Mouse (Mus musculus) hindbrain, postnatal 0 days (tissue): ENCODE results near the gene Nxpe4. TPM values are rescaled to one million over a fixed set of nuclear protein-coding genes. Genes with fewer than 3 reads are reported as not detected.

ENCODE experiments used
- ATAC-seq: fragments of 200-750 bp; cut with Nextera tagmentation; 2 replicates; pipeline ENCODE4 v1.8.0; 2017; ENCODE audit warnings: mild to moderate bottlenecking, moderate TSS enrichment, moderate library complexity
- DNase-seq: peaks from one replicate; pipeline ENCODE4 v3.0.0-alpha.2; 2015; ENCODE audit warnings: low spot score
- H3K27ac ChIP-seq: fragments of 300-500 bp; sonication (generic); 2 replicates; pipeline ENCODE4 v1.5.1; 2014; ENCODE audit warnings: mild to moderate bottlenecking
- H3K27me3 ChIP-seq: fragments of 300-500 bp; sonication (generic); 2 replicates; pipeline ENCODE4 v1.6.1; 2014; ENCODE audit warnings: low read length, mixed read lengths; ENCODE audit not compliant: insufficient read depth
- H3K36me3 ChIP-seq: fragments of 300-500 bp; sonication (generic); 2 replicates; pipeline ENCODE4 v1.6.1; 2014; ENCODE audit warnings: low read length, mixed read lengths; ENCODE audit not compliant: insufficient read depth
- H3K4me1 ChIP-seq: fragments of 300-500 bp; sonication (generic); 2 replicates; pipeline ENCODE4 v1.6.1; 2014; ENCODE audit warnings: antibody characterized with exemption, low read length, mixed read lengths; ENCODE audit not compliant: insufficient read depth
- H3K4me2 ChIP-seq: fragments of 300-500 bp; sonication (generic); 2 replicates; pipeline ENCODE4 v1.6.1; 2014; ENCODE audit warnings: low read depth, mild to moderate bottlenecking, low read length, moderate library complexity, mixed read lengths
- H3K4me3 ChIP-seq: fragments of 300-500 bp; sonication (generic); 2 replicates; pipeline ENCODE4 v1.5.1; 2014; ENCODE audit warnings: low read length
- H3K9ac ChIP-seq: fragments of 300-500 bp; sonication (generic); replicated peaks from 2 replicates; pipeline ENCODE4 v1.6.1; 2014; ENCODE audit warnings: mild to moderate bottlenecking, low read length, moderate library complexity, mixed read lengths
- H3K9me3 ChIP-seq: fragments of 300-500 bp; sonication (generic); 2 replicates; pipeline ENCODE4 v1.6.1; 2016; ENCODE audit warnings: low read length, mixed read lengths
- CTCF ChIP-seq: IDR thresholded peaks from 2 replicates; pipeline ENCODE4 v1.5.1; 2016; ENCODE audit warnings: antibody characterized with exemption, control low read depth, low read depth
- WGBS: fragments of 180-500 bp; shearing (Covaris S2); extraction: QIAGEN DNeasy Blood & Tissue Kit; methylation state at CpG from one replicate; pipeline ENCODE4 v1.1.7; 2014; 5-methylcytosine and 5-hydroxymethylcytosine counted together
- polyA plus RNA-seq: library from polyadenylated mRNA; unstranded; fragments of >200 nt; fragmentation: Nextera tagmentation; extraction: Ambion mirVana; gene quantifications from 2 replicates; pipeline ENCODE4 v1.2.1, GENCODE M21; 2015
- total RNA-seq: library from RNA; depleted of rRNA; stranded (reverse); fragments of >200 nt; gene quantifications from 2 replicates; pipeline ENCODE4 v1.2.3, GENCODE M21; 2014

Gene Nxpe4
- total and polyA plus RNA-seq, 2 experiments from 2014 or later, result 10.8 to 17.1 TPM

GRCm38 (mm10) chr9:48257001-48257400 is 95.2 kb downstream of the Nxpe4 start:
- TF ChIP-seq CTCF, result no peak
- Histone ChIP-seq H3K9ac (no peak overlapping the region), H3K9me3 (no peaks in the 10 kb centered on the region), H3K4me1 (no peaks in the 10 kb centered on the region), H3K4me3 (no peak overlapping the region), H3K36me3 (no peaks in the 10 kb centered on the region), H3K27me3 (no peaks in the 10 kb centered on the region), H3K27ac (no peak overlapping the region), H3K4me2 (no peak overlapping the region)
- ATAC-seq (no peak), DNase-seq (no peak)
- 36% methylated on average over 9 of the region's 9 CpGs for WGBS

GRCm38 (mm10) chr9:48257741-48258423 is 96.1 kb downstream of the Nxpe4 start:
- ATAC-seq (no peak), DNase-seq (peak; percentile 92)
- Histone ChIP-seq H3K9me3 (no peaks in the 10 kb centered on the region), H3K4me2 (no peak overlapping the region), H3K4me1 (no peaks in the 10 kb centered on the region), H3K36me3 (no peaks in the 10 kb centered on the region), H3K4me3 (no peak overlapping the region), H3K27ac (no peak overlapping the region), H3K27me3 (no peaks in the 10 kb centered on the region), H3K9ac (no peak overlapping the region)
- 35% methylated on average over 12 of the region's 12 CpGs for WGBS
- TF ChIP-seq CTCF, result peak; percentile 86

GRCm38 (mm10) chr9:48264616-48265015 is 102.8 kb downstream of the Nxpe4 start:
- no peak for DNase-seq
- Histone ChIP-seq H3K4me2 (no peak overlapping the region), H3K4me1 (no peaks in the 10 kb centered on the region), H3K36me3 (no peaks in the 10 kb centered on the region), H3K9ac (no peak overlapping the region), H3K27me3 (no peaks in the 10 kb centered on the region), H3K9me3 (no peaks in the 10 kb centered on the region), H3K27ac (no peak overlapping the region), H3K4me3 (no peak overlapping the region)
- ATAC-seq, result no peak
- WGBS, result 84% methylated on average over 6 of the region's 6 CpGs
- no peak for TF ChIP-seq CTCF

- DNase-seq (no peak), ATAC-seq (no peak)
- Histone ChIP-seq H3K4me3 (no peak overlapping the region), H3K27me3 (no peaks in the 10 kb centered on the region), H3K36me3 (no peaks in the 10 kb centered on the region), H3K4me1 (no peaks in the 10 kb centered on the region), H3K9me3 (no peaks in the 10 kb centered on the region), H3K9ac (no peak overlapping the region), H3K27ac (no peak overlapping the region), H3K4me2 (no peak overlapping the region)
- no peak for TF ChIP-seq CTCF
- WGBS, result 69% methylated on average over 4 of the region's 4 CpGs
Observed at GRCm38 (mm10) chr9:48265491-48265890, 103.7 kb downstream of the Nxpe4 start.

GRCm38 (mm10) chr9:48266286-48267027 is 104.6 kb downstream of the Nxpe4 start:
- WGBS, result 12% methylated on average over 21 of the region's 21 CpGs
- peak; percentile 94 for ATAC-seq
- TF ChIP-seq CTCF, result peak; percentile 91

GRCm38 (mm10) chr9:48267028-48267441 is 105.2 kb downstream of the Nxpe4 start:
- DNase-seq, result peak; percentile 56
- Histone ChIP-seq H3K4me1 (no peaks in the 10 kb centered on the region), H3K27me3 (no peaks in the 10 kb centered on the region), H3K4me3 (peak overlapping the region; percentile 44), H3K4me2 (peak overlapping the region; percentile 92), H3K9me3 (no peaks in the 10 kb centered on the region), H3K27ac (no peak overlapping the region), H3K36me3 (no peaks in the 10 kb centered on the region), H3K9ac (peak overlapping the region; percentile 40)
- ATAC-seq, result peak; percentile 90
- no peak for TF ChIP-seq CTCF
- under 1% methylated on average over 16 of the region's 16 CpGs for WGBS

More at GRCm38 (mm10) chr9:48266286-48267027, 104.6 kb downstream of the Nxpe4 start:
- H3K4me1 ChIP-seq, result no peaks in the 10 kb centered on the region
- no peaks in the 10 kb centered on the region for H3K27me3 ChIP-seq
- H3K36me3 ChIP-seq, result no peaks in the 10 kb centered on the region
- H3K9me3 ChIP-seq, result no peaks in the 10 kb centered on the region
- no peak overlapping the region for H3K27ac ChIP-seq
- H3K4me2 ChIP-seq, result peak overlapping the region; percentile 92
- peak overlapping the region; percentile 44 for H3K4me3 ChIP-seq
- DNase-seq, result peak; percentile 89
- H3K9ac ChIP-seq, result peak overlapping the region; percentile 40; the same call in 1 of the 2 replicates
